Mouse (Mus musculus): ENCODE results near the gene Pak2. TPM values are rescaled to one million over a fixed set of nuclear protein-coding genes. Genes with fewer than 3 reads are reported as not detected.
A peak's percentile ranks its signal among the peaks of the same experiment; 100 is the strongest.

Pak2 gene
- 10 to 100 TPM; 26.5 to 27.8 TPM for total RNA-seq (2021)
- long read RNA-seq, experiment 1, full-length matches to known transcripts, result 5 of 12 reads
- long read RNA-seq, experiment 1, partial matches to known transcripts, result 1 of 12 reads
- long read RNA-seq, experiment 1, other reads (novel, unspliced or antisense), result 6 of 12 reads
- long read RNA-seq, experiment 2, full-length matches to known transcripts, result 11 of 14 reads
- long read RNA-seq, experiment 2, partial matches to known transcripts, result 1 of 14 reads
- long read RNA-seq, experiment 2, other reads (novel, unspliced or antisense), result 2 of 14 reads

GRCm38 (mm10) chr16:32078991-32079511 is at the start of gene Pak2:
Gene Pak2, minus strand, starts transcription at chr16:32079342.
- intact Hi-C loops (cut with DNase I), result no loop called here
- DNase-seq (ENCODE audit: low spot score in 2 of 2), result peak; percentile 73 to 81

- DNase-seq (ENCODE audit: low spot score in 2 of 2), result no peak
- intact Hi-C loops (cut with DNase I), result no loop called here
These were observed 47.9 kb upstream of the Pak2 start for GRCm38 (mm10) chr16:32127046-32127445.

GRCm38 (mm10) chr16:32125364-32125763 is 46.2 kb upstream of the Pak2 start:
- intact Hi-C loops (cut with DNase I), result no loop called here

GRCm38 (mm10) chr16:32124444-32125335 is 45.5 kb upstream of the Pak2 start:
- intact Hi-C loops (cut with DNase I), result no loop called here
- DNase-seq (ENCODE audit: low spot score in 2 of 2), result no peak

More at GRCm38 (mm10) chr16:32125364-32125763, 46.2 kb upstream of the Pak2 start:
- DNase-seq (ENCODE audit: low spot score in 2 of 2), result no peak

DNA sequence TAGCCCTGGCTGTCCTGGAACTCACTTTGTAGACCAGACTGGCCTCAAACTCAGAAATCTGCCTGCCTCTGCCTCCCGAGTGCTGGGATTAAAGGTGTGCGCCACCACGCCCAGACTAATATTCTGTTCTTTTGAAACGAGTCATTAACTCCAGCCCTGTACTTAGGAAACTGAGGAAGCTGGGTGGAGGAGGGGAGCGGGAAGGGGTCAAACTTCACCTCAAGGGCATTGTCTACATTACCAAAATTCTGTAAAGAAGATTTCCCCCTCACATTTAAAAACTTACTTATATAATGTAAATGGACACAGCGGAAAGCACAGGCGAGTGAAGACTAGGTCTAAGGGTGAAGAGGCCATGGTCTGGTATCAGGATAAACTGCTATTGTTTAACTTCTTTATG is 44.9 kb upstream of the Pak2 start:
- intact Hi-C loops (cut with DNase I), result no loop called here
- DNase-seq (ENCODE audit: low spot score in 2 of 2), result no peak

GRCm38 (mm10) chr16:32120454-32120853 is 41.3 kb upstream of the Pak2 start:
- intact Hi-C loops (cut with DNase I), result no loop called here
- no peak for DNase-seq (ENCODE audit: low spot score in 2 of 2)

GRCm38 (mm10) chr16:32116186-32116585 is 37.0 kb upstream of the Pak2 start:
- no peak for DNase-seq (ENCODE audit: low spot score in 2 of 2)
- intact Hi-C loops (cut with DNase I), result loop anchor here (5.0 kb wide), 1 partner anchor 86 kb away; no protein-coding TSS in a partner anchor

DNA sequence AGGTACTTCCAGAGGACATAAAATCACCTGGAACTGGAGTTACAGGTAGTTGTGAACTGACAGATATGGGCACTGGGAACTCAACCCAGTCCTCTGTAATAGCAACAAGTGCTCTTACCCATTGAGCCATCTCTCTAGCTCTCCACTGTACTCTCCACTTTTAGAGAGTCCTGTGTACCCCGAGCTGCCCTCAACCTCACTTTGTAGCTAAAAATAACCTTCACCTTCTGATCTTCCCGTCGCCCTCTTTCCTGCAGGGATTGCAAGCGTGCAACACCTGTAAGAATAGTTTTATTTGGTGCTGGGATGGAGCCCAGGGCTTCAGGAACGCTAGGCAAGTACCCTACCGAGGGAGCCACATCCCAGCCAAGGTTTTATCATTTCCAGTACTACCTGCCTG is 36.6 kb upstream of the Pak2 start:
- no peak for DNase-seq (ENCODE audit: low spot score in 2 of 2)
- intact Hi-C loops (cut with DNase I), result loop anchor here (5.0 kb wide), 1 partner anchor 87 kb away; no protein-coding TSS in a partner anchor

GRCm38 (mm10) chr16:32114968-32115695 is 36.0 kb upstream of the Pak2 start:
- intact Hi-C loops (cut with DNase I), result loop anchor here (5.0 kb wide), 2 partner anchors 87 to 132 kb away; partner anchors contain the start of genes Fbxo45 and Wdr53
- peak; percentile 77 to 88 for DNase-seq (ENCODE audit: low spot score in 2 of 2)

DNA sequence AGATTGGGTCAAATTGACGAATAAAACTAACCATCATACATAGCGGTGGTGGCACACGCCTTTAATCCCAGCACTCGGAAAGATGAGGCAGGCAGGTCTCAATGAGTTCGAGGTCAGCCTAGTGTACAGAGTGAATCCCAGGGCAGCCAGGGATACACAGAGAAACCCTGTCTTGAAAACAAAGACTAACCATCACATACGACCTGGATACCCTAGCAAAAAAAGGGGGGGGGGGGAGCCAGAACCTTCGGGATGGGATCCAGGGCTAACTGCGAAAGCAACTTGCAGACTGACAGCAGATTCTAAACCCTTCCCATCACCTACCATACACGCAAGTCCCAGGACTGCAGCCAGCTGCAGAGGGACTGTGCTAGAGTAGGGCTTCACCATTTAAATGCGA is 35.3 kb upstream of the Pak2 start:
- DNase-seq (ENCODE audit: low spot score in 2 of 2), result no peak
- intact Hi-C loops (cut with DNase I), result loop anchor here (5.0 kb wide), 1 partner anchor 133 kb away; the partner anchor contains the start of genes Fbxo45 and Wdr53

DNA sequence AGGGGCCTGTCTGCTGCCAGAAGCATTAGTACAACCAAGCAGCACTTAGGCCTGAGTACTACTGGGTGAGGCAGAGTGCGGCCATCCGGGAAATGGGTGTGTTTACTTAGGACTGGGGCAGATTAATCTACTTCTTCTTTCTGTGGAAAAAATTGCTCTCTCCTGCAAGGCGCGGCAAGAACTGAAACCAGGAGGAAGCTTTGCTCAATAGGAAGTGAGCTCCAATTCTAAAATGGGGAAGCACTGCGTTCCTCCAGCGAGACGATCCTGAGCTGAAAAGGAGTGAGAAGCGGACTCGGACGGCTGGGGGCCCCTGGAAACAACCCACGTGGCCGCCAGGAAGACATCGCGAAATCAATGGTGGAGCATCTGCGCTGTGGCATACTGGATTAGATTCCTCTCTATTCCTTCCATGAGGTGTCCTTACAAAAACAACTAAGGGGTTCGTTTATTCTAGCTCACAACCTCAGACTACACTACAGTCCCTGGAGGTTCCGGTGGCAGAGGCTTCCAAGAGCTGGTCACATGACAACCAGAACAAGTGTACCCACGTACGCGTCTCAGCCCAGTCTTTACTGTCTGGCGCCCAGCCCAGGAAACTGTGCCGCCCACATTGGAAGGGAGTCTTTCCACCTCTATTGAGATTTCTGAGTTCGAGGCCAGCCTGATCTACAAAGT is 34.5 kb upstream of the Pak2 start:
- intact Hi-C loops (cut with DNase I), result loop anchor here (5.0 kb wide), 1 partner anchor 134 kb away; the partner anchor contains the start of genes Fbxo45 and Wdr53
- peak; percentile 68 to 72 for DNase-seq (ENCODE audit: low spot score in 2 of 2)

DNA sequence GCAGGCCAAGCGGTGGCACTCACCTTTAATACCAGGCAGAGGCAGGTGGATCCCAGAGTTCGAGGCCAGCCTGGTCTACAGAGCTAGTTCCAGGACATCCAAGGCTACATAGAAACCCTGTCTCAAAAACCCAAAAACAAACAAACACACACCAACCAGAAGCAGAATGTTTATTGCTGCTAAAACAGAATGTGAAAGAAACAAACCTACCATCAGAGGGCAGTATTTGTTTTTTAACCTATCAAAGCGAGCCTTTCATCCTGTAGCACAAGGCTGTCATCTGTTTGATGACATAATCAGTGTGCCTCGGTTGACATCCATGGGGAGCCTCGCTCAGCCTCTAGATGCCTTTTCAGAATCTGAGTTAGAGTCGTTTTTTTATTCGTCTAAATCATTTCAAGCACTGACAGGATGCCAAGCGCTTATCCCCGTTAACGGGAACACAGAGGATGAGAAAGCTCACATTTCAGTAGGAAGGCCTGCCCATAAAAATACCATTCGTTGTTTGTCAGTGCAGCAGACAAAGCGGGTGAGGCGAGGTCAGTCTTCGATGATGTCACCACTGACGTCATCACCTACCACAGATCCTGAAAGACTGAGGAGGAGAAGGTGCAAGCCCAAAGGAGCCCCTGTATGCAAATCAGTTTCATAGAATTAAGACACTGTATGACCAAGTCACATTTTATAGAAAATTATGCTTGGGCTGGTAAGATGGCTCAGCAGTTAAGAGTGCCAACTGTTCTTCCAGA is 32.0 kb upstream of the Pak2 start:
- peak in 1 of 2 experiments; percentile 64 for DNase-seq (ENCODE audit: low spot score in 2 of 2)
- intact Hi-C loops (cut with DNase I), result loop anchor here (5.0 kb wide), 1 partner anchor 136 kb away; the partner anchor contains the start of genes Fbxo45 and Wdr53

DNA sequence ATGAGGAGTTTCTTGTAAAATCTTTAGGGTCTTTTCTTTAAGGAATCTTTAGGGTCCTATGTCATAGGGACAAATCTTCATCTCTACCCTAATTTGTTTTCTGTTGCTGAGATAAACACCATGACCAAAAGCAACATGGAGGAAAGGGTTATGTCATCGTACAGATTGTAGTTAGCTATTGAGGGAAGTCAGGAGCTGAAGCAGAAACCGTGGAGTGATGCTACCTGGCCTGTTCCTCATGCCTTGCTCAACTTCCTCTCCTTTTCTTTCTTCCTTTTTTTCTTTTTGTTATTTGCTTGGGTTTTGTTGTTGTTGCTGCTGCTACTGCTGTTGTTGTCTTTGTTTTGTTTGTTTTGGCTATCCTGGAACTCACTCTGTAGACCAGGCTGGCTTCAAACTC is 29.4 kb upstream of the Pak2 start:
- intact Hi-C loops (cut with DNase I), result no loop called here
- DNase-seq (ENCODE audit: low spot score in 2 of 2), result no peak

GRCm38 (mm10) chr16:32108170-32108569 is 29.0 kb upstream of the Pak2 start:
- intact Hi-C loops (cut with DNase I), result no loop called here

GRCm38 (mm10) chr16:32107342-32108045 is 28.4 kb upstream of the Pak2 start:
- intact Hi-C loops (cut with DNase I), result no loop called here

More at GRCm38 (mm10) chr16:32108170-32108569, 29.0 kb upstream of the Pak2 start:
- no peak for DNase-seq (ENCODE audit: low spot score in 2 of 2)

DNA sequence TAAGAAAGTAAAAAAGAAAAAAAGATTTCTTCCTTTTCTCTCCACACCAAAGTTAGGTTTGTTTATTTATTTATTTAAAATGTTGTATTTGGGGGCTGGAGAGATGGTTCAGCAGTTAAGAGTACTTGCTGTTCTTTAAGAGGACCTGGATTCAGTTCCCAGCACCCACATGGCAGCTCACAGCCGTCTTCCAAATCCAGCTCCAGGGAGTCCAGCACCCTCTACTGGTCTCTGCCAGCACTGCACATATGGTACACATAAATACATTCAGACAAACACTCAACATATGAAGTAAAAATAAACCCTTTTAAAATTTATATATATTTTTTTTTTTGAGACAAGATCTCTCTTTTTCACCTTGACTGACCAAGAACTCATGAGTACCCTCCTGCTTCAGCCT is 26.6 kb upstream of the Pak2 start:
- intact Hi-C loops (cut with DNase I), result no loop called here
- no peak for DNase-seq (ENCODE audit: low spot score in 2 of 2)

More at GRCm38 (mm10) chr16:32107342-32108045, 28.4 kb upstream of the Pak2 start:
- no peak for DNase-seq (ENCODE audit: low spot score in 2 of 2)

- intact Hi-C loops (cut with DNase I), result no loop called here
- DNase-seq (ENCODE audit: low spot score in 2 of 2), result no peak
These were observed 23.2 kb upstream of the Pak2 start for GRCm38 (mm10) chr16:32102295-32102694.
